Mouse (Mus musculus) intestine, postnatal 0 days (tissue): ENCODE measurements around the gene Npy5r. TPM values are rescaled to one million over a fixed set of nuclear protein-coding genes. Genes with fewer than 3 reads are reported as not detected.

ENCODE experiments used
- ATAC-seq: fragments of 200-750 bp; cut with Nextera tagmentation; 2 replicates; pipeline ENCODE4 v1.8.0; 2017; ENCODE audit warnings: mild to moderate bottlenecking, moderate TSS enrichment, moderate library complexity
- H3K27ac ChIP-seq: fragments of 300-500 bp; sonication (generic); 2 replicates; pipeline ENCODE4 v1.5.1; 2014; ENCODE audit warnings: mild to moderate bottlenecking, low read depth, low read length, moderate library complexity
- H3K27me3 ChIP-seq: fragments of 300-500 bp; sonication (generic); replicated peaks from 2 replicates; pipeline ENCODE4 v1.6.1; 2014; ENCODE audit warnings: low read length, mixed read lengths; ENCODE audit not compliant: control insufficient read depth, insufficient read depth
- H3K36me3 ChIP-seq: fragments of 300-500 bp; sonication (generic); 2 replicates; pipeline ENCODE4 v1.6.1; 2014; ENCODE audit warnings: mild to moderate bottlenecking, moderate library complexity; ENCODE audit not compliant: control insufficient read depth, insufficient read depth
- H3K4me1 ChIP-seq: fragments of 300-500 bp; sonication (generic); replicated peaks from 2 replicates; pipeline ENCODE4 v1.6.1; 2014; ENCODE audit warnings: antibody characterized with exemption, low read length, mixed read lengths; ENCODE audit not compliant: control insufficient read depth, insufficient read depth
- H3K4me2 ChIP-seq: fragments of 300-500 bp; sonication (generic); replicated peaks from 2 replicates; pipeline ENCODE4 v1.6.1; 2014; ENCODE audit warnings: low read depth, mild to moderate bottlenecking, moderate library complexity
- H3K4me3 ChIP-seq: fragments of 300-500 bp; sonication (generic); 2 replicates; pipeline ENCODE4 v1.5.1; 2014; ENCODE audit warnings: low read depth, low read length
- H3K9ac ChIP-seq: fragments of 300-500 bp; sonication (generic); 2 replicates; pipeline ENCODE4 v1.6.1; 2014; ENCODE audit warnings: mild to moderate bottlenecking, low read depth, low read length
- H3K9me3 ChIP-seq: fragments of 300-500 bp; sonication (generic); 2 replicates; pipeline ENCODE4 v1.6.1; 2016; ENCODE audit warnings: mixed run types; ENCODE audit not compliant: control insufficient read depth
- CTCF ChIP-seq: sonication (generic); IDR thresholded peaks from 2 replicates; pipeline ENCODE4 v1.5.1; 2016; ENCODE audit warnings: low read depth, mild to moderate bottlenecking, control low read depth, antibody characterized with exemption, moderate library complexity
- WGBS: fragments of 180-500 bp; shearing (Covaris S2); extraction: QIAGEN DNeasy Blood & Tissue Kit; methylation state at CpG from one replicate; pipeline ENCODE4 v1.1.7; 2014; 5-methylcytosine and 5-hydroxymethylcytosine counted together
- polyA plus RNA-seq: library from polyadenylated mRNA; unstranded; fragments of >200 nt; fragmentation: Nextera tagmentation; extraction: Ambion mirVana; gene quantifications from 2 replicates; pipeline ENCODE4 v1.2.1, GENCODE M21; 2015

Gene Npy5r
- polyA plus RNA-seq, 1 experiment from 2014 or later: 0.18 TPM

GRCm38 (mm10) chr8:66630721-66631120, 57.2 kb downstream of the Npy5r start:
- no peak for TF ChIP-seq CTCF
- H3K27me3 ChIP-seq: no peaks in the 10 kb centered on the region
- no peak for ATAC-seq
- no peaks in the 10 kb centered on the region for H3K4me1 ChIP-seq
- no peak overlapping the region for H3K27ac ChIP-seq
- H3K36me3 ChIP-seq: no peaks in the 10 kb centered on the region
- H3K4me3 ChIP-seq: no peak overlapping the region
- H3K9me3 ChIP-seq: no peaks in the 10 kb centered on the region
- no peak overlapping the region for H3K9ac ChIP-seq
- 69% methylated on average over 1 of the region's 1 CpGs for WGBS
- no peak overlapping the region for H3K4me2 ChIP-seq

Other genes with a start within 250 kb of the Npy5r start
- gene Tma16, start 201.6 kb downstream of the Npy5r start, polyA plus RNA-seq: 3.6 and 4.2 TPM in 2 replicates
- not detected in 2 replicates for gene Tktl2, start 176.4 kb downstream of the Npy5r start, polyA plus RNA-seq
- gene Npy1r, start 9.1 kb upstream of the Npy5r start, polyA plus RNA-seq: 0.48 and 0.54 TPM in 2 replicates
- 2.2 and 2.5 TPM in 2 replicates for gene Naf1, start 172.1 kb upstream of the Npy5r start, polyA plus RNA-seq